Mouse (Mus musculus) frontal cortex, adult 2 months (tissue): ENCODE data around the gene Vezt. TPM values are rescaled to one million over a fixed set of nuclear protein-coding genes. Genes with fewer than 3 reads are reported as not detected.

Experiments used
- DNase-seq, 2 experiments: peaks; one replicate each; pipeline ENCODE4 v3.0.0; 2022; ENCODE audit warnings: low spot score in 1 of 2; ENCODE audit errors: extremely low spot score in 1 of 2
- polyA plus RNA-seq: library from polyadenylated mRNA; depleted of rRNA; stranded (reverse); fragments of >200 nt; gene quantifications from 2 replicates; pipeline ENCODE4 v1.2.3, GENCODE M21; 2012; rRNA removed

The Vezt gene
- polyA plus RNA-seq, result 36.0 and 38.8 TPM in 2 replicates

- peak; percentile 98 to 99 for DNase-seq
These were observed at the start of gene Vezt, which contains the start of gene Fgd6 for GRCm38 (mm10) chr10:94035658-94036374. TSS of gene Vezt (minus strand) at chr10:94035817. TSS of gene Fgd6 (plus strand) at chr10:94036001.

GRCm38 (mm10) chr10:94082040-94082734 is 46.6 kb upstream of the Vezt start:
- no peak for DNase-seq

- no peak for DNase-seq
These were observed 45.1 kb upstream of the Vezt start for GRCm38 (mm10) chr10:94080740-94081139.

- DNase-seq, result peak in 1 of 2 experiments; percentile 20
These were observed 41.6 kb upstream of the Vezt start for GRCm38 (mm10) chr10:94076966-94077825.

GRCm38 (mm10) chr10:94072916-94073465 is 37.4 kb upstream of the Vezt start:
- no peak for DNase-seq

GRCm38 (mm10) chr10:94072261-94072915 is 36.8 kb upstream of the Vezt start:
- peak in 1 of 2 experiments; percentile 20 for DNase-seq

- DNase-seq, result no peak
These were observed 36.0 kb upstream of the Vezt start for GRCm38 (mm10) chr10:94071641-94072040.

- peak in 1 of 2 experiments; percentile 28 for DNase-seq
These were observed 33.1 kb upstream of the Vezt start for GRCm38 (mm10) chr10:94068701-94069100.

- no peak for DNase-seq
These were observed 31.3 kb upstream of the Vezt start for GRCm38 (mm10) chr10:94066896-94067295.

- no peak for DNase-seq
These were observed 26.7 kb upstream of the Vezt start for GRCm38 (mm10) chr10:94062357-94062756.

- DNase-seq, result no peak
These were observed 24.6 kb upstream of the Vezt start for GRCm38 (mm10) chr10:94060190-94060589.

- no peak for DNase-seq
These were observed 24.0 kb upstream of the Vezt start for GRCm38 (mm10) chr10:94059618-94060055.

- no peak for DNase-seq
These were observed 20.9 kb upstream of the Vezt start for GRCm38 (mm10) chr10:94056487-94056886.

GRCm38 (mm10) chr10:94050736-94051135 is 15.1 kb upstream of the Vezt start:
- DNase-seq, result no peak

GRCm38 (mm10) chr10:94049121-94049520 is 13.5 kb upstream of the Vezt start:
- DNase-seq, result no peak

GRCm38 (mm10) chr10:94047845-94048559 is 12.4 kb upstream of the Vezt start:
- no peak for DNase-seq

- no peak for DNase-seq
These were observed 11.4 kb upstream of the Vezt start for GRCm38 (mm10) chr10:94047024-94047423.

- DNase-seq, result no peak
These were observed 9.7 kb upstream of the Vezt start for GRCm38 (mm10) chr10:94045301-94045700.

GRCm38 (mm10) chr10:94043908-94044307 is 8.3 kb upstream of the Vezt start:
- DNase-seq, result no peak
